Mouse (Mus musculus) adrenal gland, adult 10 weeks (tissue): ENCODE data around the gene Siah2. TPM values are rescaled to one million over a fixed set of nuclear protein-coding genes. Genes with fewer than 3 reads are reported as not detected.

ENCODE experiments used
- polyA plus RNA-seq: library from polyadenylated mRNA; stranded (reverse); fragments of 350-450 nt; fragmentation: Illumina TruSeq; extraction: RNeasy Lipid Tissue Mini Kit (QIAGEN cat#74804); gene quantifications from one replicate; pipeline ENCODE4 v1.2.3, GENCODE M21; 2014; ENCODE audit warnings: low read depth, low replicate concordance

Siah2 gene
- 9.6 TPM for polyA plus RNA-seq

DNA sequence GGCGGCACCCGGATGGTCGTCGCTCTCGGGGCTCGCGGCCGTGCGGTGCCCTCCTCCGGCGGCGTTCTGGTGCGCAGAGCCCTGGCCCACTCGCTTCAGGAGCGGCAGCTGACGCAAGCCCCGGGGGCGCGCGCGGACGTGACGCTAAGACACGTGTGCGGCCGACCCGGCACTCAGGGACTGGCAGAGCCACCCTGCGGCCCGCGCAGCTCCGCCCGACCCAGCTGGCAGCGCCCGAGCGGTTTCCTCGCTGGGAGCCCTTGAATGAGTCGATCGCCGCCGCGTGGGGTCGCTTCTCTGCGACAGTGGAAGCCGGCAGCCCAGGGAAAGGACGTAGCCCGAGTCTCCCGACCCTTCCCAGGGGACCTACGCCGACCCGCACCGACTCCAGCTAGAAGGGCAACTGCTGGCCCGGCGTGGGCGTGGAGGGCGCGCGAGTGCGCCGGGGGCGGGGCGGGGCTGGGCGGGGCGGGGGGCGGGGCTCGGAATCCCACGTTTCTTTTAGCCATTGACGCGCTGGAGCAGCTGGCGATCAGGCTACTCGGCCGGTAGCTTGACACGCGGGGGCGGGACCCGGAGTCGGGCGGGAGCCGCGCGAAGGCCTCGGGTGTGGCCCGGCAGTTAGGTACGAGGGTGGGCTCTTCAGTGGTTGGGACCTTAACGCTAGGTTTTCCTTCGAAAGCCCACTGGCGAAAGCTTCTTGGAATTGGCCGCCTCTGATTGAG is at the start of gene Siah2:
Gene Siah2, minus strand, starts transcription at position 404 of the 725 bp plus-strand sequence.

GRCm38 (mm10) chr3:58636406-58637295 is 55.5 kb downstream of the Siah2 start, which contains the start of gene Erich6:
Erich6 (minus strand) TSS chr3:58637207.

Other genes with a start within 250 kb of the Siah2 start
- gene Eif2a, start 166.6 kb downstream of the Siah2 start, polyA plus RNA-seq, result 230 TPM
- gene Serp1, start 166.5 kb downstream of the Siah2 start, polyA plus RNA-seq, result 616 TPM
- gene Selenot, start 115.8 kb downstream of the Siah2 start, polyA plus RNA-seq, result 750 TPM
- gene Erich6, start 55.2 kb downstream of the Siah2 start, polyA plus RNA-seq, result not detected
- gene Mindy4b-ps, start 129.9 kb upstream of the Siah2 start, polyA plus RNA-seq, result not detected
- not detected for gene Clrn1, start 192.9 kb upstream of the Siah2 start, polyA plus RNA-seq